Mouse (Mus musculus): ENCODE measurements around the gene Grm4.

DNA sequence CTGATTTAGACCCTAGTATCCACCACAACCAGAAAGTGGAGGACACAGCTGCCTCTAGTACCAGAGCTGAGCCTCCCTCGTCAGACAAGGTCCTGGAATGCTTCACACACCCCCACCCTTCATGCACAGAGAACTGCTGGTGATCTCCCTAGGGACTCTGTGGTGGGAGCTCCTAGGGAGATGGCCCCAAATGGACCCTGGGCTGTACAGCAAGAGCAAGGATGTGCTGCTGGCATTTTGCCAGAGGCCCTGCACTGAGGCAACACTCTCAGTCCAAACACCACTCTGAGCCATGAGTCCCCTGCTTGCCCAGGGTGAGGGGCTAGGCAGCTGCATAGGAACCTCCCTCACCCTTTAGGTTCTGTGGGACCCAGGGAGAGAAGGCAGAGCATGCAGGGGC, 134.8 kb downstream of the Grm4 start:
- TF ChIP-seq CTCF (IDR thresholded peaks at IDR 0.05) (no peak), POLR2A (IDR thresholded peaks at IDR 0.05; ENCODE audit: insufficient read depth, low read depth, low read length) (no peak)

Measured in heart, adult 2 months (tissue).